Mouse (Mus musculus): ENCODE measurements around the gene Lgi2.

- no peak for TF ChIP-seq GATA1 (IDR thresholded peaks at IDR 0.05; ENCODE audit: low read length)
- no peak for TF ChIP-seq TAL1 (IDR thresholded peaks at IDR 0.05; ENCODE audit: low read length)
Measured at GRCm38 (mm10) chr5:52588650-52589049, 22.4 kb upstream of the Lgi2 start.
